Mouse (Mus musculus): Measurements from ENCODE around the gene Fermt2.

The Fermt2 gene

GRCm38 (mm10) chr14:45464036-45465035 is 65.6 kb downstream of the Fermt2 start:
- DNase-seq (ENCODE audit: low spot score in 2 of 2) = no peak

GRCm38 (mm10) chr14:45463599-45463998 is 66.3 kb downstream of the Fermt2 start:
- DNase-seq (ENCODE audit: low spot score in 2 of 2) = peak in 1 of 2 experiments; percentile 8

GRCm38 (mm10) chr14:45462875-45463475 is 66.9 kb downstream of the Fermt2 start:
- DNase-seq (ENCODE audit: low spot score in 2 of 2) = no peak

GRCm38 (mm10) chr14:45462374-45462773 is 67.5 kb downstream of the Fermt2 start:
- DNase-seq (ENCODE audit: low spot score in 2 of 2) = no peak

GRCm38 (mm10) chr14:45461945-45462344 is 68.0 kb downstream of the Fermt2 start:
- no peak for DNase-seq (ENCODE audit: low spot score in 2 of 2)

- DNase-seq (ENCODE audit: low spot score in 2 of 2) = no peak
These were observed 69.4 kb downstream of the Fermt2 start for GRCm38 (mm10) chr14:45460491-45460890.

- DNase-seq (ENCODE audit: low spot score in 2 of 2) = no peak
These were observed 70.0 kb downstream of the Fermt2 start for GRCm38 (mm10) chr14:45459877-45460276.

GRCm38 (mm10) chr14:45457003-45457402 is 72.9 kb downstream of the Fermt2 start:
- no peak for DNase-seq (ENCODE audit: low spot score in 2 of 2)

GRCm38 (mm10) chr14:45456502-45456846 is 73.4 kb downstream of the Fermt2 start:
- DNase-seq (ENCODE audit: low spot score in 2 of 2) = no peak

GRCm38 (mm10) chr14:45455651-45456501 is 74.0 kb downstream of the Fermt2 start:
- no peak for DNase-seq (ENCODE audit: low spot score in 2 of 2)

GRCm38 (mm10) chr14:45453538-45454233 is 76.2 kb downstream of the Fermt2 start:
- DNase-seq (ENCODE audit: low spot score in 2 of 2) = no peak

- DNase-seq (ENCODE audit: low spot score in 2 of 2) = no peak
These were observed 76.9 kb downstream of the Fermt2 start for GRCm38 (mm10) chr14:45452861-45453512.

- no peak for DNase-seq (ENCODE audit: low spot score in 2 of 2)
These were observed 77.8 kb downstream of the Fermt2 start for GRCm38 (mm10) chr14:45452148-45452547.

GRCm38 (mm10) chr14:45451090-45451489 is 78.8 kb downstream of the Fermt2 start:
- no peak for DNase-seq (ENCODE audit: low spot score in 2 of 2)

- no peak for DNase-seq (ENCODE audit: low spot score in 2 of 2)
These were observed 83.1 kb downstream of the Fermt2 start for GRCm38 (mm10) chr14:45446777-45447176.

GRCm38 (mm10) chr14:45445445-45445844 is 84.5 kb downstream of the Fermt2 start:
- peak in 1 of 2 experiments; percentile 8 for DNase-seq (ENCODE audit: low spot score in 2 of 2)

GRCm38 (mm10) chr14:45444870-45445269 is 85.0 kb downstream of the Fermt2 start:
- no peak for DNase-seq (ENCODE audit: low spot score in 2 of 2)

GRCm38 (mm10) chr14:45442781-45443560 is 86.9 kb downstream of the Fermt2 start:
- no peak for DNase-seq (ENCODE audit: low spot score in 2 of 2)

GRCm38 (mm10) chr14:45441291-45441690 is 88.6 kb downstream of the Fermt2 start:
- no peak for DNase-seq (ENCODE audit: low spot score in 2 of 2)

GRCm38 (mm10) chr14:45439387-45439786 is 90.5 kb downstream of the Fermt2 start:
- DNase-seq (ENCODE audit: low spot score in 2 of 2) = no peak
